Mouse (Mus musculus) myocyte (in vitro differentiated cells): ENCODE results near the gene Limch1. TPM values are rescaled to one million over a fixed set of nuclear protein-coding genes. Genes with fewer than 3 reads are reported as not detected.

Experiments used
- H3K27me3 ChIP-seq: one replicate; pipeline ENCODE4 v1.6.1; 2011; ENCODE audit not compliant: control insufficient read depth, insufficient read depth, insufficient read length
- H3K36me3 ChIP-seq: one replicate; pipeline ENCODE4 v1.6.1; 2011; ENCODE audit not compliant: control insufficient read depth, insufficient read depth
- H3K4me2 ChIP-seq: one replicate; pipeline ENCODE4 v1.6.1; 2011; ENCODE audit warnings: low read depth, control low read depth
- H3K4me3 ChIP-seq: one replicate; pipeline ENCODE4 v1.5.1; 2011; ENCODE audit warnings: mild to moderate bottlenecking, control low read depth, moderate library complexity
- H3K79me2 ChIP-seq: one replicate; pipeline ENCODE4 v1.6.1; 2011; ENCODE audit not compliant: control insufficient read depth, insufficient read depth
- H3ac ChIP-seq: one replicate; pipeline ENCODE4 v1.6.1; 2011; ENCODE audit not compliant: control insufficient read depth, insufficient read length
- CEBPB ChIP-seq: IDR thresholded peaks from 2 replicates; pipeline ENCODE4 v1.6.1; 2011; ENCODE audit warnings: mild to moderate bottlenecking, moderate library complexity; ENCODE audit not compliant: poor library complexity, insufficient read depth, severe bottlenecking
- E2F4 ChIP-seq: IDR thresholded peaks from one replicate; pipeline ENCODE4 v1.6.1; 2011; ENCODE audit warnings: mild to moderate bottlenecking, control low read depth, moderate library complexity; ENCODE audit not compliant: insufficient read depth
- MAX ChIP-seq: IDR thresholded peaks from one replicate; pipeline ENCODE4 v1.6.1; 2011; ENCODE audit warnings: low read depth, mild to moderate bottlenecking, control low read depth
- MYOD1 ChIP-seq, 3 experiments: IDR thresholded peaks; one replicate each; pipeline ENCODE4 v1.6.1; 2011; ENCODE audit warnings: control low read depth in 2 of 3, low read depth in 2 of 3, mild to moderate bottlenecking in 2 of 3, moderate library complexity in 1 of 3; ENCODE audit not compliant: insufficient read length in 2 of 3, control insufficient read depth in 1 of 3
- MYOG ChIP-seq, 3 experiments: IDR thresholded peaks; one replicate each; pipeline ENCODE4 v1.6.1; 2011; ENCODE audit warnings: control low read depth in 2 of 3, low read depth in 2 of 3, mild to moderate bottlenecking in 2 of 3; ENCODE audit not compliant: insufficient read length in 2 of 3, control insufficient read depth in 1 of 3, insufficient read depth in 1 of 3
- POLR2A ChIP-seq: IDR thresholded peaks from one replicate; pipeline ENCODE4 v1.6.1; 2011; ENCODE audit warnings: low read depth, mild to moderate bottlenecking, control low read depth, moderate library complexity; ENCODE audit not compliant: insufficient read length
- POLR2AphosphoS2 ChIP-seq: IDR thresholded peaks from one replicate; pipeline ENCODE4 v1.6.1; 2011; ENCODE audit warnings: low read depth, control low read depth; ENCODE audit not compliant: insufficient read length
- REST ChIP-seq: IDR thresholded peaks from one replicate; pipeline ENCODE4 v1.6.1; 2011; ENCODE audit warnings: mild to moderate bottlenecking, control low read depth, moderate library complexity; ENCODE audit not compliant: insufficient read depth, insufficient read length
- SRF ChIP-seq: IDR thresholded peaks from one replicate; pipeline ENCODE4 v1.6.1; 2011; ENCODE audit warnings: low read depth; ENCODE audit not compliant: control insufficient read depth, insufficient read length
- TCF12 ChIP-seq: IDR thresholded peaks from one replicate; pipeline ENCODE4 v1.6.1; 2011; ENCODE audit warnings: mild to moderate bottlenecking, control low read depth; ENCODE audit not compliant: poor library complexity, insufficient read depth, severe bottlenecking
- TCF3 ChIP-seq: IDR thresholded peaks from one replicate; pipeline ENCODE4 v1.6.1; 2011; ENCODE audit warnings: low read depth, control low read depth; ENCODE audit not compliant: insufficient read length
- USF1 ChIP-seq: IDR thresholded peaks from one replicate; pipeline ENCODE4 v1.6.1; 2011; ENCODE audit warnings: low read depth, mild to moderate bottlenecking, control low read depth, moderate library complexity
- polyA plus RNA-seq: library from polyadenylated mRNA; unstranded; fragments of >200 nt; fragmentation: generic; extraction: Trizol; gene quantifications from one replicate; pipeline ENCODE4 v1.2.1, GENCODE M21; 2012; ENCODE audit warnings: missing spikeins

Gene Limch1
- polyA plus RNA-seq, 1 experiment: 0.79 TPM

DNA sequence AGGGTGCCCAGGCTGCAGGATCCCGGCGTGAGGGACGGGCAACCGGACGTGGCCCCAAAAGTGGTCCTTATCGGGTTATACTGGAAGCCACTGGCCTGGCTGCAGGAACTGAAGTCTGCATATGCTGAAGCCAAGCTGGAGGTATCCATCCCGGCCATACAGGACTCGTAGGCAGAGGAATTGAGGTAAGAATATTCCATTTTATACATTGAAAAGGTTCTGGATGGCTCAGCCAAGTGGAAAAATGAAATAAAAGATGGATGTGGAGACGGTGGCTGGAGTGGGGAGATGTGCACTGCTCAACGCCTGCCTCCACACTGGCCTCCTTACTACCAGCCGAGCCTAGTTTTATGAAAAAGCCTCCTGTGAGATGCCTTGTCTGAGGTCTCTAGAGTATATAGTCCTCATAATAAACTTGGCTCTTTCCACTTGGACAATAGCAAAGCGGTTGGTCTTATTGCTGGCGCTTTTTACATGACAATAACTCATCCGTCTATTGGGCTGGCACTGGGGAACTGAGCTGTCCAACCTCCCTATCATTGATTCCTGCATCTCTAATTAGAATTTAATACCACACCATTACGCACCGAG, 353.2 kb downstream of the Limch1 start, which contains the start of gene Phox2b:
TSS of gene Phox2b (minus strand) at position 569 of the 591 bp plus-strand sequence.
- no peak for TF ChIP-seq POLR2A
- H3ac ChIP-seq: no peak within 1 kb of the TSS
- no peaks in the 10 kb centered on the region for H3K36me3 ChIP-seq
- H3K4me3 ChIP-seq: no peak within 1 kb of the TSS
- H3K4me2 ChIP-seq: no peak within 1 kb of the TSS
- peaks cover 40% of the 10 kb centered on the region for H3K27me3 ChIP-seq
- H3K79me2 ChIP-seq: no peaks in the 10 kb centered on the region

DNA sequence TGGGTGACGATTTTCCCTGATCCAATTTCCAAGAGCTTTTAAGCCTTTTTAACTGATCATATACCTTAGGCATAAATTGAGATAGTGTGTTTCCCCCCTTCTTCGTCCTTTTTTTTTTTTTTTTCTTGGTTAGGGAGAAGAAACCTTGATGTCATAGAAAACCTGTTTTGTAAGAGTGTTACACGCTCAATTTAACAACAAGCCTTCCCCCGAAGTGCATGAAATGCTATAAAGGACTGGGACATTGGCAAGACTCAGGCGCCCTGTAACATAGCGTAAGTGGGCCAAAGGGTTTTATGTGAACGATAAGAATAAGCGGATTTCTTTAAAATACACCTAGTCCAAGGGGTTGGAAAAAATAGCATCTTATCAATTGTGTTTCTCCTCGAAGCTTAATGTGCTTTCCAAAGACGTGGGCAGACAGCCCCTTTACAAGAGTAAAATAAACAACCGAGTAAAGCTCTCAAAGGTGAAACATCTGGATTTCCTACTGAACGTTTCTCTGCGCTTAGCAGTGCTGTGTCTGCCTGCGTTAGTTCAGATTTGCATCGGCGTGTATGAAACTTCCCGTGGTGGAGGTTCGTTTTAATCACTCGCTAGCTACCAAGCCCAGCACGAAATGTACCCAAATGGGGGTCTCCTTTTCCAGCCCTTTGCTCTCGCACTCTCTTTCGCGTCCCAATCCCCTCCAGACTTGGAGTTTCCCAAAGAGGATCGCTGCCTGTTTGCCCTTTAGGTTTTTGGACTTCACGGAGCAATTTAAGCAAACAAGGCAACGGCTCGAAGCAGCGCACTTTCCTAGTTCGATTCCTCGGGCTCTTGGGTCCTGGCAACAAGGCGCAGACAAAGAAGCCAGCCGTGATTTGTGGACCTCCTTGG, 354.0 kb downstream of the Limch1 start:
- no peak overlapping the region for H3K4me2 ChIP-seq
- H3K79me2 ChIP-seq: no peaks in the 10 kb centered on the region
- no peak overlapping the region for H3K4me3 ChIP-seq
- no peaks in the 10 kb centered on the region for H3K36me3 ChIP-seq
- TF ChIP-seq POLR2A: no peak
- TF ChIP-seq USF1: no peak
- no peak for TF ChIP-seq E2F4
- TF ChIP-seq POLR2AphosphoS2: no peak
- TF ChIP-seq TCF3: no peak
- no peak for TF ChIP-seq CEBPB
- no peak for TF ChIP-seq MYOG (IDR thresholded peaks at IDR 0.05; ENCODE audit: control insufficient read depth in 1 of 3, insufficient read depth in 1 of 3, insufficient read length in 2 of 3, low read depth in 2 of 3)
- TF ChIP-seq MYOD1 (IDR thresholded peaks at IDR 0.05; ENCODE audit: control insufficient read depth in 1 of 3, insufficient read length in 2 of 3, low read depth in 2 of 3): no peak
- no peak for TF ChIP-seq REST
- no peak for TF ChIP-seq MAX
- TF ChIP-seq TCF12: no peak
- no peak for TF ChIP-seq SRF
- no peak overlapping the region for H3ac ChIP-seq
- H3K27me3 ChIP-seq: peaks cover 40% of the 10 kb centered on the region

DNA sequence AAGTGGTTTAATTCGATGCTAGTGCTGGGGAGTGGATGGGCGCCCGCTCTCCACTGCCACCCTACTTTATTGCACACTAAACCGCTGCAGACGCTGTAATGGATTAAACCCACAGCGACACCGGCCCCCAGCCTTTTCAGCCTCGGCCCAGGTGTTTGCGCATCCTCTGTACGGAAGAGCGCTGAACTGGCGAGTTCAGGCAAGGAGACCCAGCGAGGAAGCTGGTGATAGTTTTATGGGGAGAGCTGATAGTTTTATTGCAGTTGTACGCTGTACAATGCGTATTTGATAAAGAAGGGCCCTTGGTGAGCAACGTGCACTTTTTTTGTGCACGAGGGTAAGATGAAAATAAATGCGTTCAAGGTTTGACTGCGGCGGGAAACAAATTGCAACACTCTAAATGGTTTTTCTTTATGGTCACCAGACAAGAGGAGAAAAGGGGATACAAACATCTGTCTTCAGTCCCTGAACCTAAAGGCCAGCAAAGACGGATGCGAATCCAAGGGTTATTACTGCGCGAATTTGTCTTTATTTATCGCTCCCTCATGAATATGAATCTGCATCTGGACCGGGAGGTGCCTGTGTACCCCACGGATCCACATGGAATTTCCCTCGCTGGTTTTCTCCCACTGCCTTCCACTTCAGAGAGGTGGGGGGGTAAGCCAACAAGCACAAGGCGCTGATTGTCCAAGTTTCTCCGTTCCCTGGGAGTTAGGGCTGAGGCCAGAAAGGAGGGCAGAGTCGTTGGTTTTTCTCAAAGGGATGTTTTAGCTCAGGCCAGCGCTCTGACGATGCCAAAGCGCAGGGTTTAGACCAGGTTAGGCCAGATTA, 355.2 kb downstream of the Limch1 start:
- Histone ChIP-seq H3K27me3 (peaks cover 32% of the 10 kb centered on the region), H3K4me2 (no peak overlapping the region), H3K79me2 (no peaks in the 10 kb centered on the region), H3K36me3 (no peaks in the 10 kb centered on the region), H3ac (no peak overlapping the region), H3K4me3 (no peak overlapping the region)
- TF ChIP-seq MAX (no peak), POLR2AphosphoS2 (no peak), POLR2A (no peak), REST (no peak), E2F4 (no peak), USF1 (no peak)

DNA sequence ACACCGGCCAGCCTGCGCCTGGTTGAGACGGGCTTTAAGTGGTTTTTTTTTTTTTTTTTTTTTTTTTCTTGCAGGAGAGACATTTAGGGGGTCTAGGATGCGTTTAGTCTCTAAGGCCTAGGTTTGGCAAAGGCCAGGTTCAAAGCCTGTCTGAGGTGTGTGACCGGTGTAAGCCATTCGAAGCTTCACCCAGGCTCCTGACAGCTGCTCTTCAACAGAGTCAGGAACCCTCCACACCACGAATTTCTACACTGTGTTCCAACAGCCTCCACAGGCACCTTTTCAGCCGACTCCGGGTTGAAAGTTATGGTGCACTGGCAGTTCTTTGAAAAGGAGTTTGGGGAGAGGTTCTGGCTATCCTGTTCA, 355.8 kb downstream of the Limch1 start:
- H3K4me3 ChIP-seq: no peak overlapping the region
- H3ac ChIP-seq: no peak overlapping the region
- peaks cover 27% of the 10 kb centered on the region for H3K27me3 ChIP-seq
- H3K36me3 ChIP-seq: no peaks in the 10 kb centered on the region
- H3K79me2 ChIP-seq: no peaks in the 10 kb centered on the region
- TF ChIP-seq POLR2AphosphoS2 (no peak), REST (no peak), CEBPB (no peak), MAX (no peak), POLR2A (no peak)
- no peak overlapping the region for H3K4me2 ChIP-seq

DNA sequence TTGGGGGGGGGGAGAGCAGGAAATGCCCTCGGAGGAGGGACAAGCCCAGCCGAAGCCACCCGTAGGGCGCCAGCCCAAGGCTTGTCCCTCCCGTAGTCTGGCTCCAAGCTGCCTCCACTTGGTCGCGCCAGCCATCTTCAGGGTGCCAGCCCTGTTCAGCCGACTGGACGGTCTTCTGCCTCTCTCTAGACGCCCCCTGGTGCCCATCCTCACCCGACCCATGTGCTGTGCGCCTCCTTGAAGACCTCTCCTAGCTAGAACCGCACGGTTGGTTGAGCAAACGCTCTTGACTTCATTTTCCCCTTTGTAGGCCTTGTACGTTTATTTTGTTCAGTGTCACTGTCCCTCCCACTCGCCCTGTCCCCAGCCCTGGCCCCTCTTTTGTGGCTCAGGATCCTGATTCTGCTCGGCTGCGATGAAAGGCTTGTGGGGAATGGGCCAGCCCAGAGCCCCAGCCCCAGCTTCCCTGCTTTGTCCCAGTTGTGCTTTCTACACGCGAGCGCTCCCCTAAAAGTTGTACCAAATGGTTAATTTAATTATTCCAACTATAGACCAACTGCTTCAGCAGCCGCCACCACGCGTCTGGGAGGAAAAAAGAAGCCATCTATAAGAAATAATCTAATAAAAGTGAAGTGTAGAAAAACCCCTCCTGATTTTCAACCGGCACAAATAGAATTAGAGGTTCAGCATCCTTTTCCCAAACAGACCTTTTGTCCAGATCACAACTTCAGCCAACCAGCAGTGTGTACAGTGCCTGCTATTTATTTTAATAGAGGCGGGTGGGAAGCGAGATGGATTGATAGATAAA, 356.4 kb downstream of the Limch1 start:
- Histone ChIP-seq H3K36me3 (no peaks in the 10 kb centered on the region), H3K4me3 (no peak overlapping the region), H3K27me3 (peaks cover 25% of the 10 kb centered on the region), H3K79me2 (no peaks in the 10 kb centered on the region), H3ac (no peak overlapping the region), H3K4me2 (no peak overlapping the region)
- TF ChIP-seq TCF12 (no peak), USF1 (no peak), CEBPB (no peak), MYOD1 (IDR thresholded peaks at IDR 0.05; ENCODE audit: control insufficient read depth in 1 of 3, insufficient read length in 2 of 3, low read depth in 2 of 3) (no peak), POLR2A (no peak), MYOG (IDR thresholded peaks at IDR 0.05; ENCODE audit: control insufficient read depth in 1 of 3, insufficient read depth in 1 of 3, insufficient read length in 2 of 3, low read depth in 2 of 3) (no peak), MAX (no peak), SRF (no peak), POLR2AphosphoS2 (no peak), TCF3 (no peak), E2F4 (no peak), REST (no peak)
